Mouse (Mus musculus) liver, embryonic 14.5 days (tissue): ENCODE data around the gene Bco1.

ENCODE experiments used
- CTCF ChIP-seq: IDR thresholded peaks from 2 replicates; pipeline ENCODE4 v1.5.1; 2016; ENCODE audit warnings: antibody characterized with exemption, low read depth, control low read depth
- EP300 ChIP-seq: IDR thresholded peaks from 2 replicates; pipeline ENCODE4 v1.6.1; 2016; ENCODE audit warnings: antibody characterized with exemption, low read depth

DNA sequence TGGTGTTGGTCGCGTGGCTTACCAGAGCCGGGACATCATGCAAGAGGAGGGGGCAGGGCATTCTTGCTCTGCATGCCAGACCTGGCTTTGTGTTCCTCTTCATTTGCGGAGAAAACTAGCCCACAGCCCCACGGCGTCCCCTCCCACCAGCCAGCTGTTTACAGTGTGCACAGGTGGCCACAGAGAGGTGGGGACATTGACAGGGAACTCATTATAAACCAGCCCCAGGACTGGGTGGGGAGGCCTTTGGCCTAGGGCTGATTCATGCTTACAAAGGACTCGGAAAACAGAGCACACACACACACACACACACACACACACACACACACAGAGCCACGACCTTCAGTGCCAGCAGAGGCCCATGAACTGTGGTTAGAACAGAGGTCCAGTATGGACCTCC is 16.6 kb downstream of the Bco1 start:
- no peak for TF ChIP-seq CTCF
- TF ChIP-seq EP300, result no peak
